Comparison of ENCODE assay signal across 19 mouse cellular contexts in genomic region chr11:20660111-20661097, GRCm38 (mm10).
A peak's percentile ranks its signal among the peaks of the same experiment; 100 is the strongest.
DNase-seq lines count a peak whose midpoint lies in the region; ATAC-seq and TF ChIP-seq lines count a peak whose summit lies in the region.
"Had no signal": no experiment of that assay in that cellular context is flagged by ENCODE, and none has a peak within 500 bp of the region (broad histone marks: within the 10 kb centered on the region; RNA-seq: fewer than 3 reads in every experiment).

No protein-coding gene starts in this region.

- H3K4me3 ChIP-seq in heart, embryonic 10.5 days, result no peak overlapping the region
- H3K4me3 ChIP-seq in heart, embryonic 11.5 days (ENCODE audit: low read depth, low read length), result no peak overlapping the region
- no peak overlapping the region for H3K4me3 ChIP-seq in liver, embryonic 12.5 days
- H3K4me3 ChIP-seq in liver, embryonic 11.5 days (ENCODE audit: low read depth, low read length), result no peak overlapping the region
- H3K4me3 ChIP-seq in lung, adult 2 months (replicated peaks; ENCODE audit: extremely low read depth, low read depth, low read length), result no peak overlapping the region
- H3K4me3 ChIP-seq: hindbrain, embryonic 12.5 days; liver, embryonic 15.5 days; neural tube, embryonic 13.5 days; stomach, embryonic 15.5 days had no signal

- H3K36me3 ChIP-seq in heart, embryonic 10.5 days, result no peaks in the 10 kb centered on the region
- no peaks in the 10 kb centered on the region for H3K36me3 ChIP-seq in heart, embryonic 11.5 days (ENCODE audit: control insufficient read depth, insufficient read depth, low read length)
- H3K36me3 ChIP-seq in liver, embryonic 12.5 days, result no peaks in the 10 kb centered on the region
- H3K36me3 ChIP-seq in liver, embryonic 11.5 days (ENCODE audit: control insufficient read depth, insufficient read depth, low read length), result no peaks in the 10 kb centered on the region
- H3K36me3 ChIP-seq: hindbrain, embryonic 12.5 days; liver, embryonic 15.5 days; neural tube, embryonic 13.5 days; stomach, embryonic 15.5 days had no signal

- no peak overlapping the region for H3K4me2 ChIP-seq in heart, embryonic 11.5 days
- no peak overlapping the region for H3K4me2 ChIP-seq in liver, embryonic 12.5 days
- no peak overlapping the region for H3K4me2 ChIP-seq in liver, embryonic 11.5 days
- H3K4me2 ChIP-seq: hindbrain, embryonic 12.5 days; liver, embryonic 15.5 days; midbrain, embryonic 11.5 days; neural tube, embryonic 13.5 days; stomach, embryonic 15.5 days had no signal

- ATAC-seq in heart, embryonic 11.5 days (replicated peaks; ENCODE audit: insufficient number of reproducible peaks, low FRiP score, low TSS enrichment), result no peak
- ATAC-seq in liver, embryonic 12.5 days, result 0 out of 2 replicates have a peak, but pooled peaks have one; percentile 17
- no peak for ATAC-seq in liver, embryonic 11.5 days (replicated peaks; ENCODE audit: low FRiP score)
- ATAC-seq in megakaryocyte progenitor cell, adult 5-6 weeks (replicated peaks; ENCODE audit: poor library complexity), result no peak
- ATAC-seq: activated CD4-positive, CD25-positive, alpha-beta regulatory T cell, adult 4 months; forebrain, postnatal 0 days had no signal

- H3K27me3 ChIP-seq in heart, embryonic 10.5 days (ENCODE audit: insufficient read depth, poor library complexity, severe bottlenecking), result no peaks in the 10 kb centered on the region
- H3K27me3 ChIP-seq in heart, embryonic 11.5 days (ENCODE audit: control insufficient read depth, insufficient read depth, low read length), result no peaks in the 10 kb centered on the region
- H3K27me3 ChIP-seq in liver, embryonic 12.5 days (replicated peaks), result peaks cover 10% of the 10 kb centered on the region
- no peaks in the 10 kb centered on the region; the same call in 1 of the 2 replicates for H3K27me3 ChIP-seq in liver, embryonic 11.5 days (replicated peaks; ENCODE audit: control insufficient read depth, insufficient read depth, low read length)
- H3K27me3 ChIP-seq: hindbrain, embryonic 12.5 days; neural tube, embryonic 13.5 days; stomach, embryonic 15.5 days had no signal

- H3K27ac ChIP-seq in heart, embryonic 10.5 days, result peak overlapping the region; percentile 44; the same call in 1 of the 2 replicates
- no peak overlapping the region for H3K27ac ChIP-seq in heart, embryonic 11.5 days (ENCODE audit: low read depth, low read length)
- H3K27ac ChIP-seq in liver, embryonic 12.5 days, result no peak overlapping the region
- H3K27ac ChIP-seq in liver, embryonic 11.5 days (ENCODE audit: low read depth, low read length), result no peak overlapping the region
- H3K27ac ChIP-seq: hindbrain, embryonic 12.5 days; liver, embryonic 15.5 days; neural tube, embryonic 13.5 days had no signal

- no peak for TF ChIP-seq CTCF in lung, adult 2 months (IDR thresholded peaks at IDR 0.05; ENCODE audit: insufficient read depth, low read length)

- H3K9me3 ChIP-seq in heart, embryonic 10.5 days, result no peaks in the 10 kb centered on the region
- H3K9me3 ChIP-seq in heart, embryonic 11.5 days (replicated peaks; ENCODE audit: control insufficient read depth, low read length), result no peaks in the 10 kb centered on the region
- no peaks in the 10 kb centered on the region for H3K9me3 ChIP-seq in liver, embryonic 12.5 days (replicated peaks)
- H3K9me3 ChIP-seq in liver, embryonic 11.5 days (ENCODE audit: control insufficient read depth, low read length), result no peaks in the 10 kb centered on the region
- H3K9me3 ChIP-seq: hindbrain, embryonic 12.5 days; liver, embryonic 15.5 days; neural tube, embryonic 13.5 days; stomach, embryonic 15.5 days had no signal

- TF ChIP-seq POLR2A in lung, adult 2 months (IDR thresholded peaks at IDR 0.05; ENCODE audit: borderline replicate concordance, extremely low read depth, low read depth, low read length), result no peak

- peaks cover 41% of the 10 kb centered on the region for H3K4me1 ChIP-seq in heart, embryonic 10.5 days
- H3K4me1 ChIP-seq in heart, embryonic 11.5 days (ENCODE audit: control insufficient read depth, insufficient read depth, low read length), result peaks cover 17% of the 10 kb centered on the region
- peaks cover 37% of the 10 kb centered on the region for H3K4me1 ChIP-seq in liver, embryonic 12.5 days
- peaks cover 27% of the 10 kb centered on the region for H3K4me1 ChIP-seq in liver, embryonic 11.5 days (replicated peaks; ENCODE audit: control insufficient read depth, insufficient read depth, low read length)
- H3K4me1 ChIP-seq in lung, adult 2 months (ENCODE audit: control insufficient read depth, insufficient read depth, low read length), result no peaks in the 10 kb centered on the region

- no peak for DNase-seq in heart, embryonic 10.5 days (ENCODE audit: low spot score)
- DNase-seq in liver, embryonic 11.5 days (ENCODE audit: low spot score), result no peak
- DNase-seq in lung, adult 2 months, result peak; percentile 54
- DNase-seq in lung, postnatal 36 days, result peak; percentile 80
- DNase-seq in testis, postnatal 14 days (ENCODE audit: low spot score), result no peak
- DNase-seq: adrenal gland, postnatal 14 days; cerebellum, adult 18-20 months; forebrain, postnatal 0 days; gastrocnemius, postnatal 10 days; heart, adult 18-20 months had no signal

- H3K9ac ChIP-seq in heart, embryonic 11.5 days (ENCODE audit: low read depth, low read length), result no peak overlapping the region
- no peak overlapping the region for H3K9ac ChIP-seq in liver, embryonic 12.5 days
- H3K9ac ChIP-seq in liver, embryonic 11.5 days (ENCODE audit: low read depth, low read length), result no peak overlapping the region
- H3K9ac ChIP-seq: forebrain, postnatal 0 days; hindbrain, embryonic 12.5 days; liver, embryonic 15.5 days; neural tube, embryonic 13.5 days; stomach, embryonic 15.5 days had no signal

- WGBS in heart, embryonic 10.5 days, result 57% methylated on average over 14 of the region's 14 CpGs
- WGBS in heart, embryonic 11.5 days (ENCODE audit: insufficient replicate concordance), result 52% methylated on average over 14 of the region's 14 CpGs
- 60% methylated on average over 14 of the region's 14 CpGs for WGBS in liver, embryonic 12.5 days (ENCODE audit: insufficient replicate concordance)
- 63% methylated on average over 14 of the region's 14 CpGs for WGBS in liver, embryonic 11.5 days
- 69% methylated on average over 14 of the region's 14 CpGs for WGBS in lung, adult 2 months

Comparison
In these comparisons a context has a peak if more than half of its experiments do, and no peak if none do; other contexts are left out.
1. DNase-seq: peak in lung, adult 2 months (single experiment) and lung, postnatal 36 days (single experiment); none in heart, embryonic 10.5 days (single experiment), liver, embryonic 11.5 days (single experiment) and testis, postnatal 14 days (single experiment).